Mouse (Mus musculus): ENCODE measurements around the gene Coa5.

Gene Coa5

DNA sequence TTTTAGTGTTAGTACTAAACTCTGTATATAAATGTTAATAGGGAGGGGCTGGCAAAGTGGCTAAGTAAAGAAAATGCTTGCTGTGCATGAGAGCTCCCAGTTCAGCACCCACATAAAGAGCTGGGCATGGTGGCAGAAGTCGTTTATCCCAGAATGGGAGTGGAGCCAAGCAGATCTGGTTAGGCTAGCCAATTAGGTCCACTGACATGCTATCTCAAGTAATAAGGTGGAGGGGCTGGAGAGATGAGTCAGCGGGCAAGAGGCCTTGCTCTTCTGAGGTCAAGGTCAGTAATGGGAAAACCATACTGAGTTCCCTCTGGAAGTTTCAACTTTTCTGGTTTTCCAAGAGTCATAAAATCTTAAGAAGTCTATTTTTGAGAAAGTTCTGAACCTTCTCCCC is 992 bp downstream of the Coa5 start:
- DNase-seq: no peak

DNA sequence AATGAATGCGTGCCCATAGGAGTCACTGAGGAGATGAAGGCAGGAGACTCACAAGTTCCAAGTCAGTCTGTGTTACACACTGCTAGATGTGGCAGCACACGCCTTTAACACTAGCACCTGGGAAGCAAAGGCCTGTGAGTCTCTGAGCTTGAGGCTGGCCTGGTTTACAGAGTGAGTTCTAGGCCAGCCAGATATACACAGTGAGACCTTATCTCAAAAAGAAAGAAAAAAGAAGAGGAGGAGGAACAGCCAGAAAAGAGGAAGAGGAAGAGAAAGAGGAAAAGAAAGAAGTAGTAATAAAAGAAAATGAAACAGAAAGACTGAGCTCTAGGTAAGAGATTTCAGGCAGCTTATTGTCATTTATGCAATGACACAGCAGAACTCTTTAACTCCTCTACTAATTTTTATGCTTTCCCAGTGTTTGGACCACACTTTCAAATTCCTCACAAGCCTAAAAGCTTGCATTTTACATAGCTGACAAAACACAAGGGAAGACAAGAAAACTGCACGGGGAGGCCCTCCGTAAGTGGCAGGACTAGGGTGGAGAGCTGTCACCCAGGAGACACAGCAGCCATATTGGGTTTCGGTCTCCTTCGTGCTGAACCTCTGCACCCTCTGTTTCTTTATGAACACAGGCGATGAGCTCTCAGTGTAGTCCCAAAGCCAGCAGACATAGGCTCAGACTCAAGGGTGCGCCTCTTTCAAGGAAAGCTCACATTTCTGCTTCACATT is 2.6 kb downstream of the Coa5 start:
- DNase-seq: no peak

DNA sequence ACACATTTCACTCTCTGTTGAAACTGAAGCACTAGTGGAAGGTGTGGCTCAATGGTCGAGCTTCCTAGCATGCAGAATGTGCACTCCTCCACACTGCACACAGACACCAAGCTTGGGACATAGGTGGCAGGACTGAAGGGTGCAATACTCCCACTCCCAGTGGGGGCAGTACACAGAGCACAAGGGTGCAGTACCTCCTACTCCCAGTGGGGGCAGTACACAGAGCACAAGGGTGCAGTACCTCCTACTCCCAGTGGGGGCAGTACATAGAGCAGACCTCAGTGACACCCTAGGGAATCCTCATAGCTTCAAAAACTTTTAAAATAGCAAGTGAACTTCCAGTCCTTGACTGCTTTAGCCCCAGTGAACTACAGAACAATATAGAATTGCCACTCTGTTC is 10.5 kb downstream of the Coa5 start:
- peak; percentile 36 for DNase-seq

DNA sequence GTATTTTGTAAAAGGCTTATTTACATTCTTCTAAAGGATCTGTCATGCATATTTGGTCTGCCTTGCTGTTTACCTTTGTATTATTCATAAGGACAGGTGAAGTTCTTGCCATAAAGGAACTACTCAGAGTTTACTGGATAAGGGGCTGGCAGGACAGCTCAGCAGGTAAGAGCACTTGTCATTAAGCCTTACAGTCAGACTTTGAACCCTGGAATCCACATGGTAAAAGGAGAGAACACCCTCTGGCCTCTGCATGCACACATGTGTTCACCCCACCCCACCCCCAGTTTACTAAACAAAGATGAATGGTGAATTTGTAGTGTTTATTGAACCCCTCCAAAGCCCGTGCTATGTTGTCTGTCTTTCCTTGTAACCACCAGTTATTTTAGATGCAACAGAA is 14.5 kb downstream of the Coa5 start:
- DNase-seq: no peak

DNA sequence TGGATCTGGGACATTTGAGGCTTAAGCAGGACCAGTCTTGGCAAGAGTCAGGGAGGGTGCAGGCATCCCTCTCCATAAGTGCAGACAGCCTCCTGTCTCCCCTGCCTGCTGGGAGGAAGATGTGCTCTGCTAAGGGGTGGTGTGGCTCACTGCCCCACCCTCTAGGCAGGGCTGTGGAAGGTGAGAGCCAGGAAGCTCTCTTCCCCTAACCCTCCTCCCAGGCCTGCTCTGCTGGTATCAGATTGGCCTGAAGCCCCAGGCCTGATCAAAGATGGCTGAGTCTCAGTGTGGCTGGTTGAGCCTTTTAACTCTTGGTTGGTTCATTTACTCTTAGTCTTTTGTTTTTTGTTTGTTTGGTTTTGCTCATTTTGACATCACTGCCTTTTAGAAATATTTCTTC is 20.3 kb downstream of the Coa5 start:
- no peak for DNase-seq

DNA sequence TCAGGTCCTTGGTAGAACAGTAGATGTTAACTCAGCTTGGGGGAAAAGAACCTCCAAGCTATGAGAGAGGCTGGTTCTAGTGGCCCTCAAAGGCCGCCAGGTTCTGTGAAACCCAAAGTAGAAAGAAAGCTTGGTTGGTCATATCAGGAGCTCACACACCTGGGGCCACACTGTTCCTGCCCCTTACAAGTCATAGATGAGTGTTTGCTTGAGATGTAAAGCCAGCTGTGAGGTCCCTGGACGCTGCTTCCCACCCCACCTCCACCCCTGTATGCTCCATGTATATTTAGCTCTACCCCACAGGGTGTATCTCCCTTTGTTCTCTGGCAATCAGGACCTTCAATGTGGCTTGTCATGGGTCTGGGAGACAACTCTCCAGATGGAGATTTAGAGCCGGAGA is 21.2 kb downstream of the Coa5 start:
- DNase-seq: no peak

DNA sequence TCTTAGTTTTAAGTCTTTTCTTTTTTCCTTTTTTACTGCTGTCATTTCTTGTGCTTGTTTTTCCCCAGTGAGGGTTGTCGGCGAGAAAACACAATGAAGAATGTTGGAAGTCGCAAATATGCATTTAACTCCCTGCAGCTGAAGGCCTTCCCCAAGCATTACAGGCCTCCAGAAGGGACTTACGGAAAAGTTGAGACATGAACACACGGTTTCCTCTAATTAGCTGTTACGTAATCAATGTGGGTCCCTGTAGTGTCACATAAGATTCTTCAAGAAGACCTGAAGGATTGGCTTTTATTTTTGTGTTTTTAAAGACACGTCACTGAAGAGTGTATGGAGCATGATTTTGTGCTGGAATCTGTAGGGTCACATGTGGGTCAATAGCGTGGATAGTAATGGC is 21.8 kb downstream of the Coa5 start:
- no peak for DNase-seq

DNA sequence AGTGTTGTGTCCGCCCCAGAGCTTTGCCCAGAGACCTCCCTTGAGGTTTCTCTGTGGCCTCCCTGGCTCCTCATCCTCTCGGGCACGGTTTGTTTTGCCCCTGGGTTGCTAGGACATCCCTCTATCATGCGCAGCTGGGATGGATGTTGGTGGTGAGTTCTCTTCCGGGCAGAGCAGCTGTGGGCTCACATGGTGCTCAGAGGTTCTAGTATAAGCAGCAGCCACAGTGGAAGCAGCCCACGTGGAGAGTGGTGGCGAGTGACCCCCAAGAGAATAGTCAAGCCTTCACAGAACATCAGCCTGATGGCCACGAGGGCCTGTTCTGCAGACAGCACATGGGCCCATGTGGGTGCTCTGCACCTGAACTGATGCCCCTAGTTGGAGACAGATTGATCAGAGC is 22.7 kb downstream of the Coa5 start:
- no peak for DNase-seq

DNA sequence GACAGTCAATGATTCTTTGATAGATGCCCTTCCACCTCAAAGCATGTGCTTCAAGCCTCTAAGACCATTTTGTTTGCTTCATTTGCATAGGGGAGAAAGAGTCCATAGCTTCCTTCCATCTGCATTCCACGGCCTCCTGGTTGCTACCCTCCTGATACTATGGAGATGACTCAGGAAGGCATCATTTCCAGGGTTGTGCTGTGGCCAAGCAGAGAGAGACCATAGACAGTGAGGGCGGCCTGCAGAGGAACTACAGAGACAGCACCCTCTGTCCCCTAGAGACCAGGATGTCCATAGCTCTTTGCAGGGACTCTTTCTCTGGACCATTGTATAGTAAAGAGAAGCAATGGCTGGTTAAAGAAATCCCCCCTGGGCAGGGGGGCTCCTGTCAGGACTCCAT is 24.8 kb downstream of the Coa5 start:
- no peak for DNase-seq

DNA sequence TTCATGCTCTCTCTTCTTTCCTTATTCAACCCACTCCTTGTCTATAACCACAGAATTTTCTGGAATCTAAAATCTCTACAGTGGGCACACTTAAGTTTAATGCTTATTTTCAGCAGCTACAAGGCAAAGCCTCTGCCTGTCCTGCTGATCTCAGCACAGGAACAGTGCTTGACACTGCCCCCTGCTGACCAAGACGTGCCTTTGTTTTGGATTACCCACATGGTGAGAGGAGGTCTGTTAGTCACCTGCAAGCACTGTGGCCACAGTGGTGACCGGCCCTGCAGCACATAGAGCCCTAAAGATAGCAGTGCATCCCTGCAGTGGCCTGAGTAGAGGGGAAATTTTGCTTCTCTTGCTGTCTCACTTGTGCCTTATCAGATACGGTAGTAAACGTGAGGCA is 28.2 kb downstream of the Coa5 start:
- peak; percentile 62 for DNase-seq

DNA sequence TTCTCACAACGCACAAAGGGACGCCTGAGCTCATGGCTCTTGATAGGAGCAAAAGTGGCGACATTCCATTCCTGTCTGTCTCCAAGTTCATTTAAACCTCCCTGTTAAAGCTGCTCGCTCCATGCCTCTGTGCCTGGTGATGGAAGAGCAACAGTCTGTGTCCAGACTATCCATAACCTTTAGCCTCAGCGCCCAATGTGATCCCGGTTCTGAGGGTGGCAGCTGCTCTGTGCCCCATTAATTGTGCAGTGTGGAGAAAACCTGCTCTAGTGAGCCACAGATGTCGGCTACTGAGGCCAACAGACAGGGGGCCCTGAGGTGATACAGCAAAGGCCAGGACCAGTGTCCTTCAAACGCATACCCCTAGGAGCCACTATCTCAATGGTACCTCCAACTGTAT is 30.2 kb downstream of the Coa5 start:
- no peak for DNase-seq

DNA sequence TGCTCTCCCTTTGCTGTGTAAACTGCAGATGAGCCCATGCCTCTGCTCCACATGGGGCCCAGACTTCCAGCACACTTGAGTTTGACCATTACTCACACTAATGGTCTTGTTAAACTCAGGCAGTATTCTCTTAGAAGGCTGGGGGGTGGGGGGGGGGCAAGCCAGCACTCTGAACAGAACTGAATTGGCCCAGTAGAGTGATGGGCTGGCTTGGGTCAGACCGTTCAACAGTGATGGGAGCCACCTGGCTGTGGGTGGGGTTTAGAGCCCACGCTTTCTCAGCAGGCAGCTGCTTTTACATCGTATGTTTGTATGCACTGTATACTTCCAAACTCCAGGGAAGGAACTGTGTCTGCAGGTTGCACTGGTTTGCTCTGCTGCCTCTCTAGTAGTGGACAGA is 30.9 kb downstream of the Coa5 start:
- DNase-seq: no peak

DNA sequence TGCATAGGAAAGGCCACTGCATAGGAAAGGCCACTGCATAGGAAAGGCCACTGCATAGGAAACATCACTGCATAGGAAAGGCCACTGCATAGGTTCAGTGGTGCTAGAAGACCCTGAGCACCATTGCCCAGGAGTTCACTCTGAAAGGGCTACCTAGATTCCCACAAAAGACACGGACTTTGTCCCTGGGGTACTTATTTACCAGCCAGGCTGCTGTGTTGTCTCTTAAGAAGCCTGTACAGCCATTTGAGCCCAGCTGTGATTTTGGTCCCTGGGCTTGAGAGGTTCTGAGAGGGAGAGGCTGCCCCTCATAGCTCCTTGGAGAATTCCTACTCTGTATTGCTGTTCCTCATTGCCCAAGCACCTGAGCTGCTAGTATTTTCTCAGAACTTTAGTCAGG is 33.4 kb downstream of the Coa5 start:
- peak; percentile 38 for DNase-seq

DNA sequence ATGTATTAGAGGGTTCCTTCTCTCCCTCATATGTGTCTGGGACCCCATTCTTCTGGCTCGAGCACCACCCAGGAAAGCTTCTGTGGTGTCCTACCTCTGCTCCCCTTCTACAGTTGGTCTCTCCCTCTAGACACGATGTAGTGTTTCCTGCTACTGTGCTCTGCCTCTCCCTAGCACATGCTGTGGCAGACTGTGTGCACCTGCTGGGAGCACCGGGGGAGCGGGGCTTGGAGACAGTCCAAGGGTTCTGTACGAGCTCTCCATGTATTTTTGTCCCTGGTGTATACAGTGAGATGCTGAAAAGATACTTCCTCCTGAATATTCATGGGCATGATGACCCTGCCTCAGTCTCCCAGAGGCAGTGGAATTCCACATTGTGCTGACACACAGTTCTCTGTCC is 36.7 kb downstream of the Coa5 start:
- no peak for DNase-seq

DNA sequence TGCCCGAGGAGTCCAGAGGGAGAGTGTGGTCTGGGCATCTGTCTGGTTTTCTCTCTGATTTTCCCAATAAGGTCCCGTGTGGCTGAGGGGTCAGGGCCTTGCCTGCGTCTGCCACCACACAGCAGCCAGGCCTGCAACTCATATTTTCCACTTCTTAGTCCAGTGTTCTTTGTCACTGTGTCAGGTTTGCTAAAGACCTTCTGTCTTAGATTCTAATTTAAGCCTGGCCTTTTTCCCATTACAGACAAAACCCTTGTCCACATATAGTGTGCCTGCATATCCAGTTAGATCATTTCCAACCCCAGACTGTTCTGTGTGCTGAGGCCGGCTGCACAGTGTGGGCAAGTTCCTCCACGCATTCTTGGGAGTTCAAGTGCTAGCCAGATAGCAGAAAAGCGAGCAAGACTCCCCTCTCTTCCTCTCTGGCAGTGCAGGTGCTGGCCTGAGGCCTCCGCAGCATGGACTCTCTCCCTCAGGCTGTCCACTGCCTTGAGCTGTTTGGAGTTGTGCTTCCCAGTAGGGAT is 43.4 kb downstream of the Coa5 start:
- DNase-seq: no peak

DNA sequence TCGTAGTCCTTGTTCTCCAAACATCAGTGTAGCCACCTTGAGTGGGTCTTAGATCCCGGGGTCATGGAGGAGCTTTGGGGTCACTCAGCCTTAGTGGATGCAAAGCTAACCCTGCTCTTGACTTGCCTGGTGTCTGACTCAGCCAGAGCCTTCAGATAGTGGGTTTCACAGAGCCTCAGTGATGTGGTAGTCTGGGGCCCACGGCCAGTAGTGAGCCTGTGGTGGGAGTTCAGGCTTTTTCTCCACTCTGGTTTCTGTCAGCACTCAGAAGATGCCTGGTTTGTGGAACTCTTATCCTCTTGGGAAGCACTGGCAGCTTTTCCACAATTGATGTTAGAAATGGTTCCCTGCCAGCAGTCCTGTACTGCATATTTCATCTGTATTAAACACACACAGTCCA is 45.6 kb downstream of the Coa5 start:
- no peak for DNase-seq

DNA sequence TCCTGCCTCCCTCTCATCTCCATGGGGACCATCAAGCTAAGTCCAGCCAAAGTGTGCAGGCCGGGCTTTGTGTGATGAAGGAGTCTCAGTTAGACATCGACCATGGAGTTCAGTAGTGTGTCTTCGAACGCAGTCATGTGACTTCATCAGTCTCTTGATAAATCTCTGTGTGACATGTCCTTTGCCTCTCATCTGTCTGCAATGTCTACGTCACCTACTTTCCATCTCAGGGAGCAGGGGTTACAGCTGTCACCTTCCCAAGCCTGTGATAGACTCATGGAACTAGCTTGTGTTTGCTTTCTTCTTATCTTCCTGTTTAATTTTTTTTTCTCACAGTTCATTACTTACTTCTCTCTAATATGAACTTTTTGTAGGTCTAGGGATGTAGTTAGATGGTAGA is 49.0 kb downstream of the Coa5 start:
- DNase-seq: no peak

DNA sequence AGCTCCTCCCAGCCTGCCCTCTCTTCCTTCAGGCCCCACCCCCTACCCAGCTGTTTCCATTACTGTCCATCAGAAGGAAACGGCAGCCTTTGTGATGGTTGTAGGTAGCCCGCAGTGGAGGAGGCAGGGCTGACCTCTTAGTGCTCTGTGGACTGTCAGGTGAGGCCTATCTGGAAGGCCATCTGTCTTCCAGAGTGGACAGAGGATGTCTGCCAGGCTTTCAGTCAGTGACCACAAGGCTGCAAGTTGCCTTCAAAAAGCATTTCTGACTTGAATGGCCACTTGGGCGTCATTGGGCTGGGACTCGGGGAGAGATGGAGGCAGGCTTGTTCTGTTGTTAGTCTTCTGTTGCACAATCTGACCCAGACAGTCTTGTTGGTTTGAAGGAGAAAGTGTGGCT is 50.4 kb downstream of the Coa5 start:
- no peak for DNase-seq

DNA sequence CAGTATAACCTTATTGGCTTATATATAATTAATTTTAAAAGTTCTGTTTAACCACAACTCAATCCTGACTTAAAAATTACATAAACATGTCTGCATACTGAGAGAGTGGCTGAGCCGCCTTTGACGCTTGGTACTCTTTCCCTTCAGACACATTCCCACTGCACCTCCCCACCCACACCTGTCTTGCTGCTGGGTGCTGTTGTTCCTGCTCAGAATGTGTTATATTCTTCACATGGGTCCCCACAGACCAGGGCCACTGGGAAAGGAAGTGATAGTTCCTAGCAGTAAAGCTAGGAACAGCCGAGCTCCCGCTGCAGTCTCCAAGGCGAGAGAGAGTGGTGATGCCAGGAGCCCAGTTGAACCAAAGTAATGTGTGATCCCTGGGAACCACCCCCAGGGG is 51.8 kb downstream of the Coa5 start:
- no peak for DNase-seq

DNA sequence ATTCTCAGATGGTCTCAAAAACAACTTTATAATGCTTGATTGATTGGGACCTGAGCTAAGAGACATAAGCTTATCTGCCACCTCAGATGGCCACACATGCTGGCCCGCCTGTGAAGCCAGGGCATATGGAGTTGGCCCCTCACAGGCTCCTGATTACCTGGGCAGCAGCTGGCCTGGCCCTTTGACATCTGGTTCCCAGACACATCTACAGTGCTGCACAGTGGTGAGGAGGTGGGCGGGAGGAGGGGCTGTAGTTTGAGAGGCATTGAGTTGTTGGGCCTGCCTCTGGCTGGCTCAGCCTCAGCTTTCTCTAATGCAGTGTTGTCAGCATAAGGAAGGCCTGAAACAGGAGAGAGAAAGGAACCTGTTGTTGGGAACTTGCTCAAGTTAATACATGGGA is 53.2 kb downstream of the Coa5 start:
- no peak for DNase-seq

DNA sequence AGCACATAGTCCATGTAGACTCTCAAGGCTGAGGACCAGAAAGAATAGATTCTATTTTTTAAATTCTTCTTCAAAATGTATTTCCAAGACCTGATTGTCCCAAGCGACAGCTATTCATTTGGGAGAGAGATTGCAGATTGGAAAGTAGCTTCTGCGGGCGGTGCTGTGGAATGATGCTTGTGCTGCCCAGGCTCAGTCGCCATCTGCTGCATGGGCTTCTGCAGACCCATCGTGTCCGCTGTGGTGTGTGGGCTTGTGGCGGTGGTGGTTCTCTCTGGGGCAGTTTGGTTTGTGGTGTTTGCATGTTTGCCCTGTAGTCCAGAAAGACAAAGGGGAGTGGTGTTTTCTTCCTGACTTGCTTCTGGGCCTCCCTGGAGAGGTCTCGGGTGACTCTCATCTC is 53.7 kb downstream of the Coa5 start:
- DNase-seq: no peak

DNA sequence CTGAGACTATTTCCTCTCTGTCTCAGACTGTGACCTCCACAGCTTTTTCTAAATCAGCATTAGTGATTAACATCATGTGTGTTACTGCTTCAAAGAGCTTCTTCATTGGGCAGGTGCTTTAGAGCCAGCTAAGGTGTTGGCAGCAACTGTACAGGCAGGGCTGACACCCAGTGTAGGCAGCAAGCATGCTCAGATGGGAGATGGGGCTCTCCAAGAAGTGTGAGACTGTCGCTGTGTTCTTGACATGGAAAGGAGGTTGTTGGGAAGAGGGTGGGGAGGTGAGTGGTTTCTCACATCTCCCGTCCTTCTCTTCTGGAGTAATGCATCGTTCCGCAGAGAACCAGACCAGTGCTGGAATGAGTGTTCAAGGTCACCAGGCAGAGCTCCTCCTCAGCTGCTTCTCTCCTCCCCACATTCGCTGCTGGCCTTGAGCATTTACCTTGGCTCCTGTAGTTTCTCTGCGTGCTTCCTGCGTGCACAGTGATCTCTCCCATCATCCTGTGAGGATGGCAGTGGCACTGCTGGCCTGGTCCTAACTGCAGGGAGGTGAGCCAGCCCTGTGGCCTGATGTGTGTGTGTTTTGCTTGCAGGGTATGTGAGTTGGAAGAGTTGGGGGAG is 61.0 kb downstream of the Coa5 start:
- no peak for DNase-seq

DNA sequence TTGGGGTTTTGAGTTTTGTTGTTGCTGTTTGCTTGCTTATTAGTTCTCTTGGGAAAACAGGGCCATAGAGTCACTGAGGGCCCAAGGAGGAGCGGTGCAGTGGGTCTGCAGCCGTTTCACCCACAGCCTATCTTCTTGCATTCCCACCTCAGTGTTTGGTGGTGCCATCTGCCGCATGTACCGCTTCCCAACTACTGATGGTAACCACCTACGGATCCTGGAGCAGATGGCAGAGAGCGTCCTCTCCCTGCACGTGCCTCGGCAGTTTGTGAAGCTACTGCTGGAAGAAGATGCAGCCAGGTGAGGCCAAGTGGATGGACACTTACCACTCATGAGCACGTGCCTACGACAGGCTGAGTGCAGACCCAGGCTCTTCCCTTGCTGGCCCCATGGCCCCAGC is 61.8 kb downstream of the Coa5 start:
- no peak for DNase-seq

All from kidney, postnatal 14 days (tissue).